In genomic region chr12:101015926-101016325, GRCm38 (mm10) we compare ENCODE assay signal across 8 mouse cellular contexts. TPM values are rescaled to one million over a fixed set of nuclear protein-coding genes. Genes with fewer than 3 reads are reported as not detected.
A peak's percentile ranks its signal among the peaks of the same experiment; 100 is the strongest.
DNase-seq lines count a peak whose midpoint lies in the region; ATAC-seq and TF ChIP-seq lines count a peak whose summit lies in the region.

No protein-coding gene starts in this region.

- H3K9me3 ChIP-seq in G1E (replicated peaks), result peaks cover 2% of the 10 kb centered on the region; the same call in 1 of the 2 replicates

- DNase-seq in gastrocnemius, postnatal 25 days, result peak; percentile 36
- no peak for DNase-seq in gastrocnemius, adult 18-20 months (ENCODE audit: low spot score)
- DNase-seq in G1E (ENCODE audit: low spot score), result peak; percentile 55
- DNase-seq in induced T-regulatory cell, adult 2 months (ENCODE audit: low read depth), result peak; percentile 91
- peak; percentile 46 for DNase-seq in lung, postnatal 14 days
- peak; percentile 87 for DNase-seq in thymus, postnatal 0 days (ENCODE audit: low spot score)
- DNase-seq in urinary bladder, postnatal 25 days (ENCODE audit: low spot score), result no peak
- no peak for DNase-seq in urinary bladder, adult 2 months (ENCODE audit: low spot score)

- no peak for TF ChIP-seq CTCF in G1E (IDR thresholded peaks at IDR 0.05; ENCODE audit: low read depth, low read length)

- no peaks in the 10 kb centered on the region for H3K27me3 ChIP-seq in G1E (ENCODE audit: insufficient read depth, low read length)

- H3K36me3 ChIP-seq in G1E (replicated peaks), result peaks cover 75% of the 10 kb centered on the region

- H3K4me3 ChIP-seq in G1E (ENCODE audit: low read depth, low read length), result no peak overlapping the region

- no peak for ATAC-seq in G1E (ENCODE audit: extremely low read depth, insufficient number of reproducible peaks, low FRiP score, poor library complexity, severe bottlenecking)

- peaks cover 67% of the 10 kb centered on the region for H3K4me1 ChIP-seq in G1E (ENCODE audit: insufficient read depth, low read depth, low read length)

RNA-seq across cellular contexts. Expression of gene Ccdc88c, which starts 12.9 kb away (rescaled TPM):
- 10 to 100 TPM; 25.1 to 32.3 TPM for total RNA-seq in gastrocnemius, postnatal 25 days (2021)
- total RNA-seq in gastrocnemius, adult 18-20 months (2021), result 10 to 100 TPM; 30.1 to 34.5 TPM
- total RNA-seq in G1E (2014; fragmentation: Nextera tagmentation), result 8.1 and 22.7 TPM in 2 replicates
- total RNA-seq in G1E (2017), result 9.1 and 9.2 TPM in 2 replicates
- 31.0 and 32.8 TPM in 2 replicates for polyA plus RNA-seq in G1E (2012)
- 17.1 and 24.5 TPM in 2 replicates for polyA plus RNA-seq in thymus, postnatal 0 days (2015; fragmentation: Nextera tagmentation; extraction: Ambion mirVana)
- 14.3 and 23.3 TPM in 2 replicates for polyA plus RNA-seq in urinary bladder, adult 2 months (2012; rRNA removed)

Comparison
In these comparisons a context has a peak if more than half of its experiments do, and no peak if none do; other contexts are left out.
1. DNase-seq: peak in gastrocnemius, postnatal 25 days (single experiment), G1E (single experiment), induced T-regulatory cell, adult 2 months (single experiment), lung, postnatal 14 days (single experiment) and thymus, postnatal 0 days (single experiment); none in gastrocnemius, adult 18-20 months (single experiment), urinary bladder, postnatal 25 days (single experiment) and urinary bladder, adult 2 months (single experiment).